Mouse (Mus musculus): ENCODE measurements around the gene Mrpl4. TPM values are rescaled to one million over a fixed set of nuclear protein-coding genes. Genes with fewer than 3 reads are reported as not detected.
A peak's percentile ranks its signal among the peaks of the same experiment; 100 is the strongest.
"Not testable (repeated sequence)": the region's sequence is repeated elsewhere in the genome, so short reads cannot be mapped to it uniquely, and the experiment has no call there.

Gene Mrpl4
- polyA plus RNA-seq, 1 experiment from 2014 or later, result 129 TPM

- no peak overlapping the region for H3K9ac ChIP-seq (ENCODE audit: low read length)
- WGBS, result 51% methylated on average over 3 of the region's 3 CpGs
- DNase-seq (ENCODE audit: low spot score) (no peak), ATAC-seq (no peak)
- H3K36me3 ChIP-seq (ENCODE audit: control insufficient read depth, insufficient read depth, low read length), result no peaks in the 10 kb centered on the region
- no peaks in the 10 kb centered on the region for H3K4me1 ChIP-seq (ENCODE audit: control insufficient read depth, insufficient read depth, low read length)
- no peak overlapping the region for H3K27ac ChIP-seq (ENCODE audit: low read depth, low read length)
- H3K4me3 ChIP-seq (ENCODE audit: low read depth, low read length), result no peak overlapping the region
- no peaks in the 10 kb centered on the region for H3K27me3 ChIP-seq (replicated peaks; ENCODE audit: control insufficient read depth, insufficient read depth, low read length)
- H3K9me3 ChIP-seq (replicated peaks; ENCODE audit: control insufficient read depth, low read length), result no peaks in the 10 kb centered on the region
- no peak overlapping the region for H3K4me2 ChIP-seq (ENCODE audit: low read length)
These were observed 7.5 kb upstream of the Mrpl4 start for GRCm38 (mm10) chr9:20995069-20995468.

- Histone ChIP-seq H3K9ac (ENCODE audit: low read length) (no peak overlapping the region), H3K4me1 (ENCODE audit: control insufficient read depth, insufficient read depth, low read length) (no peaks in the 10 kb centered on the region), H3K36me3 (ENCODE audit: control insufficient read depth, insufficient read depth, low read length) (no peaks in the 10 kb centered on the region), H3K27me3 (replicated peaks; ENCODE audit: control insufficient read depth, insufficient read depth, low read length) (no peaks in the 10 kb centered on the region), H3K9me3 (replicated peaks; ENCODE audit: control insufficient read depth, low read length) (no peaks in the 10 kb centered on the region), H3K27ac (ENCODE audit: low read depth, low read length) (no peak overlapping the region), H3K4me3 (ENCODE audit: low read depth, low read length) (no peak overlapping the region), H3K4me2 (ENCODE audit: low read length) (no peak overlapping the region)
- ATAC-seq, result no peak
- WGBS, result 91% methylated on average over 8 of the region's 8 CpGs
- no peak for DNase-seq (ENCODE audit: low spot score)
These were observed 5.5 kb upstream of the Mrpl4 start for GRCm38 (mm10) chr9:20997065-20997464.

GRCm38 (mm10) chr9:20998337-20998736 lies 4.2 kb upstream of the Mrpl4 start:
- not testable (repeated sequence) for ATAC-seq; H3K36me3 ChIP-seq (ENCODE audit: control insufficient read depth, insufficient read depth, low read length); H3K27me3 ChIP-seq (replicated peaks; ENCODE audit: control insufficient read depth, insufficient read depth, low read length); H3K9me3 ChIP-seq (replicated peaks; ENCODE audit: control insufficient read depth, low read length); H3K4me3 ChIP-seq (ENCODE audit: low read depth, low read length); H3K4me1 ChIP-seq (ENCODE audit: control insufficient read depth, insufficient read depth, low read length); H3K27ac ChIP-seq (ENCODE audit: low read depth, low read length); H3K9ac ChIP-seq (ENCODE audit: low read length); H3K4me2 ChIP-seq (ENCODE audit: low read length); DNase-seq (ENCODE audit: low spot score)
- 83% methylated on average over 1 of the region's 1 CpGs for WGBS

GRCm38 (mm10) chr9:21000811-21001210 lies 1.7 kb upstream of the Mrpl4 start:
- Histone ChIP-seq H3K36me3 (ENCODE audit: control insufficient read depth, insufficient read depth, low read length) (peaks cover 7% of the 10 kb centered on the region; the same call in 1 of the 2 replicates), H3K27ac (ENCODE audit: low read depth, low read length) (no peak overlapping the region), H3K9ac (ENCODE audit: low read length) (no peak overlapping the region), H3K9me3 (replicated peaks; ENCODE audit: control insufficient read depth, low read length) (no peaks in the 10 kb centered on the region), H3K4me1 (ENCODE audit: control insufficient read depth, insufficient read depth, low read length) (no peaks in the 10 kb centered on the region), H3K4me2 (ENCODE audit: low read length) (no peak overlapping the region), H3K4me3 (ENCODE audit: low read depth, low read length) (no peak overlapping the region), H3K27me3 (replicated peaks; ENCODE audit: control insufficient read depth, insufficient read depth, low read length) (no peaks in the 10 kb centered on the region)
- ATAC-seq, result no peak
- DNase-seq (ENCODE audit: low spot score), result no peak

GRCm38 (mm10) chr9:21001651-21002200 lies 812 bp upstream of the Mrpl4 start:
- H3K9ac ChIP-seq (ENCODE audit: low read length), result no peak overlapping the region
- H3K36me3 ChIP-seq (ENCODE audit: control insufficient read depth, insufficient read depth, low read length), result peaks cover 15% of the 10 kb centered on the region
- H3K4me2 ChIP-seq (ENCODE audit: low read length), result peak overlapping the region; percentile 82
- H3K27ac ChIP-seq (ENCODE audit: low read depth, low read length), result no peak overlapping the region
- no peaks in the 10 kb centered on the region for H3K27me3 ChIP-seq (replicated peaks; ENCODE audit: control insufficient read depth, insufficient read depth, low read length)
- WGBS, result 79% methylated on average over 6 of the region's 6 CpGs
- H3K4me1 ChIP-seq (ENCODE audit: control insufficient read depth, insufficient read depth, low read length), result no peaks in the 10 kb centered on the region
- no peaks in the 10 kb centered on the region for H3K9me3 ChIP-seq (replicated peaks; ENCODE audit: control insufficient read depth, low read length)
- DNase-seq (ENCODE audit: low spot score) (no peak), ATAC-seq (no peak)
- no peak overlapping the region for H3K4me3 ChIP-seq (ENCODE audit: low read depth, low read length)

- H3K36me3 ChIP-seq (ENCODE audit: control insufficient read depth, insufficient read depth, low read length), result peaks cover 20% of the 10 kb centered on the region
- H3K9ac ChIP-seq (ENCODE audit: low read length), result peak overlapping the region; percentile 84
- no peaks in the 10 kb centered on the region for H3K4me1 ChIP-seq (ENCODE audit: control insufficient read depth, insufficient read depth, low read length)
- ATAC-seq (peak; percentile 55; the same call in 1 of the 2 replicates), DNase-seq (ENCODE audit: low spot score) (no peak)
- peak overlapping the region; percentile 80 for H3K4me3 ChIP-seq (ENCODE audit: low read depth, low read length)
- 11% methylated on average over 7 of the region's 7 CpGs for WGBS
- H3K4me2 ChIP-seq (ENCODE audit: low read length), result peak overlapping the region; percentile 82
- H3K9me3 ChIP-seq (replicated peaks; ENCODE audit: control insufficient read depth, low read length), result no peaks in the 10 kb centered on the region
- H3K27ac ChIP-seq (ENCODE audit: low read depth, low read length), result peak overlapping the region; percentile 70
- H3K27me3 ChIP-seq (replicated peaks; ENCODE audit: control insufficient read depth, insufficient read depth, low read length), result no peaks in the 10 kb centered on the region
These were observed 290 bp upstream of the Mrpl4 start for GRCm38 (mm10) chr9:21002270-21002626.

- Histone ChIP-seq H3K4me3 (ENCODE audit: low read depth, low read length) (no peak overlapping the region), H3K27me3 (replicated peaks; ENCODE audit: control insufficient read depth, insufficient read depth, low read length) (no peaks in the 10 kb centered on the region), H3K4me1 (ENCODE audit: control insufficient read depth, insufficient read depth, low read length) (no peaks in the 10 kb centered on the region), H3K9ac (ENCODE audit: low read length) (no peak overlapping the region), H3K9me3 (replicated peaks; ENCODE audit: control insufficient read depth, low read length) (no peaks in the 10 kb centered on the region), H3K4me2 (ENCODE audit: low read length) (no peak overlapping the region), H3K36me3 (ENCODE audit: control insufficient read depth, insufficient read depth, low read length) (peaks cover 38% of the 10 kb centered on the region), H3K27ac (ENCODE audit: low read depth, low read length) (no peak overlapping the region)
- 97% methylated on average over 10 of the region's 10 CpGs for WGBS
- DNase-seq (ENCODE audit: low spot score), result no peak
- no peak for ATAC-seq
These were observed 4.9 kb downstream of the Mrpl4 start for GRCm38 (mm10) chr9:21007313-21007952.

GRCm38 (mm10) chr9:21008007-21008406 lies 5.5 kb downstream of the Mrpl4 start:
- H3K9ac ChIP-seq (ENCODE audit: low read length), result no peak overlapping the region
- no peaks in the 10 kb centered on the region for H3K4me1 ChIP-seq (ENCODE audit: control insufficient read depth, insufficient read depth, low read length)
- ATAC-seq, result no peak
- no peak overlapping the region for H3K4me2 ChIP-seq (ENCODE audit: low read length)
- H3K27me3 ChIP-seq (replicated peaks; ENCODE audit: control insufficient read depth, insufficient read depth, low read length), result no peaks in the 10 kb centered on the region
- no peaks in the 10 kb centered on the region for H3K9me3 ChIP-seq (replicated peaks; ENCODE audit: control insufficient read depth, low read length)
- H3K27ac ChIP-seq (ENCODE audit: low read depth, low read length), result no peak overlapping the region
- 80% methylated on average over 7 of the region's 7 CpGs for WGBS
- peaks cover 38% of the 10 kb centered on the region for H3K36me3 ChIP-seq (ENCODE audit: control insufficient read depth, insufficient read depth, low read length)
- no peak for DNase-seq (ENCODE audit: low spot score)
- H3K4me3 ChIP-seq (ENCODE audit: low read depth, low read length), result no peak overlapping the region

GRCm38 (mm10) chr9:21010362-21010761 lies 7.8 kb downstream of the Mrpl4 start:
- Histone ChIP-seq H3K27me3 (replicated peaks; ENCODE audit: control insufficient read depth, insufficient read depth, low read length) (peaks cover 15% of the 10 kb centered on the region), H3K27ac (ENCODE audit: low read depth, low read length) (no peak overlapping the region), H3K4me1 (ENCODE audit: control insufficient read depth, insufficient read depth, low read length) (no peaks in the 10 kb centered on the region), H3K9ac (ENCODE audit: low read length) (no peak overlapping the region), H3K4me3 (ENCODE audit: low read depth, low read length) (no peak overlapping the region), H3K9me3 (replicated peaks; ENCODE audit: control insufficient read depth, low read length) (no peaks in the 10 kb centered on the region), H3K4me2 (ENCODE audit: low read length) (no peak overlapping the region), H3K36me3 (ENCODE audit: control insufficient read depth, insufficient read depth, low read length) (peaks cover 34% of the 10 kb centered on the region)
- 78% methylated on average over 2 of the region's 2 CpGs for WGBS
- no peak for ATAC-seq
- DNase-seq (ENCODE audit: low spot score), result no peak
